Mouse (Mus musculus) megakaryocyte, embryonic 14.5 days (primary cell): ENCODE data around the gene Ccr10.

Source experiments
- FLI1 ChIP-seq: IDR thresholded peaks from 2 replicates; pipeline ENCODE4 v1.6.1; 2012; ENCODE audit warnings: low read length, inconsistent platforms, mixed read lengths
- GATA1 ChIP-seq: IDR thresholded peaks from 3 replicates; pipeline ENCODE4 v1.6.1; 2012; ENCODE audit warnings: mixed read lengths, low read length, inconsistent platforms, borderline replicate concordance

- no peak for TF ChIP-seq GATA1
- TF ChIP-seq FLI1, result no peak
Observed at GRCm38 (mm10) chr11:101168301-101168980, 6.8 kb downstream of the Ccr10 start.
